Mouse (Mus musculus): ENCODE data around the gene Pard3.

GRCm38 (mm10) chr8:127151706-127152105, 88.0 kb downstream of the Pard3 start:
- no peak for TF ChIP-seq CTCF (IDR thresholded peaks at IDR 0.05; ENCODE audit: low read depth)
- TF ChIP-seq EP300 (IDR thresholded peaks at IDR 0.05; ENCODE audit: low read depth): no peak
